Mouse (Mus musculus) erythroblast, adult 5-6 weeks (primary cell): Measurements from ENCODE around the gene Acer1. TPM values are rescaled to one million over a fixed set of nuclear protein-coding genes. Genes with fewer than 3 reads are reported as not detected.

Experiments
- ATAC-seq: replicated peaks from 2 replicates; pipeline ENCODE4 v1.8.0; 2016; ENCODE audit warnings: moderate number of reproducible peaks, mild to moderate bottlenecking, moderate TSS enrichment, inconsistent platforms; ENCODE audit not compliant: poor library complexity, low FRiP score, severe bottlenecking
- total RNA-seq, 2 experiments: library from RNA; stranded (forward) in 1 of 2; stranded (reverse) in 1 of 2; fragments of 150-400 nt in 1 of 2; fragments of 200-764, 138-1000 nt in 1 of 2; gene quantifications; 2 replicates each; pipeline versions ENCODE4 v1.2.3 to v1.2.4; 2015 to 2017; ENCODE audit warnings: low replicate concordance in 2 of 2

Gene Acer1
- total RNA-seq, 2 experiments from 2014 or later = not detected

DNA sequence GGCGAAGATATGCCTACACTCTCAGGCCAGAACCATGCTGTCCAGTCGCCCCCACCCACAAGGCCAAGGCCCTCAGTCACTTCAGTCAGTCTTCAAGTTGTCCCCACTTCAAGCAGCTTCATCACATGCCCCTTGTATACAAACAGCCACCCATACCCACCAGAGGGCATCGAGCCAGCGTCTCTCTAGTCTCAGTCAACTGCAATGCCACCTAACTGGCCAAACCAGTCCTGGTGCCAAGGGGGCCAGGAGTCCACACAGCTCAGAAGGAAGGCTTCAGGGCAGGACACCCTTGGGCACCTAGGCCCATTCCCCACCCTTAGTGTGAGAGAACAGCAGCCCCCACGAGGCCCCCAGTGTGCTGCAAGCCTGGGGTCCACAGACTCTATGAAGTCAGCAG lies 74.8 kb downstream of the Acer1 start:
- ATAC-seq = no peak

DNA sequence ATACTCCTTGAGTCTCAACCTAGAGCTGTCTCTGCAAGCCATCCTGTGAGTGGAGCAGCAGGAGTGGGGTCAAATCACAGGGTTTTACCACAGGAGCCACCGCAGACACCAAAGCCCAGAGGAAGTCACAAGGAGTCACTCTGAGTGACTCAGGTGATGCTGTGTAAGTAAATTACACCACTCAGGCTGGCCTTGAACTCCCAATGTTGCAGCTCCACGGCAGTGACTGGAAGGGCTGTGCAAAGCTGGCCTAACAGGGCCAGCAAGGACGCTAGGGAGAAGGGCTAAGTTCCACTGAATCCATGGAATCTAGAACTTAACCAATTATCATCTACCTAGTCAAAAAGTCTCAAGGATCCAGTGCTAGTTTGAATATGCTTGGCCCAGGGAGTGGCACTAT lies 75.8 kb downstream of the Acer1 start:
- ATAC-seq = no peak

Other genes with a start within 250 kb of the Acer1 start
- gene Nrtn, start 224.6 kb downstream of the Acer1 start, total RNA-seq (2015; ENCODE audit: low replicate concordance) = not detected in 2 replicates
- gene Nrtn, start 224.6 kb downstream of the Acer1 start, total RNA-seq (2017; ENCODE audit: low replicate concordance) = 0.51 TPM in 1 of 2 replicates, not detected in the other
- gene Dus3l, start 217.4 kb downstream of the Acer1 start, total RNA-seq (2015; ENCODE audit: low replicate concordance) = 0.84 and 5.6 TPM in 2 replicates
- gene Dus3l, start 217.4 kb downstream of the Acer1 start, total RNA-seq (2017; ENCODE audit: low replicate concordance) = 5.4 and 5.9 TPM in 2 replicates
- not detected in 2 replicates for gene Prr22, start 211.9 kb downstream of the Acer1 start, total RNA-seq (2015; ENCODE audit: low replicate concordance)
- not detected in 2 replicates for gene Prr22, start 211.9 kb downstream of the Acer1 start, total RNA-seq (2017; ENCODE audit: low replicate concordance)
- gene Rfx2, start 151.1 kb downstream of the Acer1 start, total RNA-seq (2015; ENCODE audit: low replicate concordance) = 21.5 and 25.7 TPM in 2 replicates
- 26.1 and 39.6 TPM in 2 replicates for gene Rfx2, start 151.1 kb downstream of the Acer1 start, total RNA-seq (2017; ENCODE audit: low replicate concordance)
- not detected in 2 replicates for gene Acsbg2, start 107.7 kb downstream of the Acer1 start, total RNA-seq (2015; ENCODE audit: low replicate concordance)
- not detected in 2 replicates for gene Acsbg2, start 107.7 kb downstream of the Acer1 start, total RNA-seq (2017; ENCODE audit: low replicate concordance)
- not detected in 2 replicates for gene 1700061G19Rik, start 106.6 kb downstream of the Acer1 start, total RNA-seq (2015; ENCODE audit: low replicate concordance)
- not detected in 2 replicates for gene 1700061G19Rik, start 106.6 kb downstream of the Acer1 start, total RNA-seq (2017; ENCODE audit: low replicate concordance)
- 2.1 and 4.4 TPM in 2 replicates for gene Mllt1, start 46.7 kb downstream of the Acer1 start, total RNA-seq (2015; ENCODE audit: low replicate concordance)
- gene Mllt1, start 46.7 kb downstream of the Acer1 start, total RNA-seq (2017; ENCODE audit: low replicate concordance) = 1.3 and 3.5 TPM in 2 replicates
- 4.6 and 13.8 TPM in 2 replicates for gene Clpp, start 8.2 kb upstream of the Acer1 start, total RNA-seq (2015; ENCODE audit: low replicate concordance)
- 6.6 and 9.6 TPM in 2 replicates for gene Clpp, start 8.2 kb upstream of the Acer1 start, total RNA-seq (2017; ENCODE audit: low replicate concordance)
- not detected in 2 replicates for gene Alkbh7, start 15.2 kb upstream of the Acer1 start, total RNA-seq (2015; ENCODE audit: low replicate concordance)
- gene Alkbh7, start 15.2 kb upstream of the Acer1 start, total RNA-seq (2017; ENCODE audit: low replicate concordance) = 2.5 and 8.9 TPM in 2 replicates
- gene Pspn, start 17.9 kb upstream of the Acer1 start, total RNA-seq (2015; ENCODE audit: low replicate concordance) = not detected in 2 replicates
- gene Pspn, start 17.9 kb upstream of the Acer1 start, total RNA-seq (2017; ENCODE audit: low replicate concordance) = 1.5 TPM in 1 of 2 replicates, not detected in the other
- 18.3 and 33.9 TPM in 2 replicates for gene Gtf2f1, start 29.2 kb upstream of the Acer1 start, total RNA-seq (2015; ENCODE audit: low replicate concordance)
- 34.3 and 59.5 TPM in 2 replicates for gene Gtf2f1, start 29.2 kb upstream of the Acer1 start, total RNA-seq (2017; ENCODE audit: low replicate concordance)
- gene Gm17949, start 29.3 kb upstream of the Acer1 start, total RNA-seq (2015; ENCODE audit: low replicate concordance) = not detected in 2 replicates
- gene Gm17949, start 29.3 kb upstream of the Acer1 start, total RNA-seq (2017; ENCODE audit: low replicate concordance) = not detected in 2 replicates
- 32.9 and 37.6 TPM in 2 replicates for gene Khsrp, start 49.4 kb upstream of the Acer1 start, total RNA-seq (2015; ENCODE audit: low replicate concordance)
- gene Khsrp, start 49.4 kb upstream of the Acer1 start, total RNA-seq (2017; ENCODE audit: low replicate concordance) = 29.8 and 34.2 TPM in 2 replicates
- not detected in 2 replicates for gene Slc25a41, start 59.5 kb upstream of the Acer1 start, total RNA-seq (2015; ENCODE audit: low replicate concordance)
- gene Slc25a41, start 59.5 kb upstream of the Acer1 start, total RNA-seq (2017; ENCODE audit: low replicate concordance) = not detected in 2 replicates
- not detected in 2 replicates for gene Crb3, start 77.0 kb upstream of the Acer1 start, total RNA-seq (2015; ENCODE audit: low replicate concordance)
- not detected in 2 replicates for gene Crb3, start 77.0 kb upstream of the Acer1 start, total RNA-seq (2017; ENCODE audit: low replicate concordance)
- gene Slc25a23, start 77.7 kb upstream of the Acer1 start, total RNA-seq (2015; ENCODE audit: low replicate concordance) = 2.9 and 3.3 TPM in 2 replicates
- gene Slc25a23, start 77.7 kb upstream of the Acer1 start, total RNA-seq (2017; ENCODE audit: low replicate concordance) = 1.2 and 4.7 TPM in 2 replicates
- gene Dennd1c, start 96.4 kb upstream of the Acer1 start, total RNA-seq (2015; ENCODE audit: low replicate concordance) = 16.7 and 25.0 TPM in 2 replicates
- gene Dennd1c, start 96.4 kb upstream of the Acer1 start, total RNA-seq (2017; ENCODE audit: low replicate concordance) = 2.4 and 7.2 TPM in 2 replicates
- gene Tubb4a, start 105.7 kb upstream of the Acer1 start, total RNA-seq (2015; ENCODE audit: low replicate concordance) = not detected in 2 replicates
- 0.14 TPM in 1 of 2 replicates, not detected in the other for gene Tubb4a, start 105.7 kb upstream of the Acer1 start, total RNA-seq (2017; ENCODE audit: low replicate concordance)
- gene Tnfsf9, start 123.2 kb upstream of the Acer1 start, total RNA-seq (2015; ENCODE audit: low replicate concordance) = not detected in 2 replicates
- not detected in 2 replicates for gene Tnfsf9, start 123.2 kb upstream of the Acer1 start, total RNA-seq (2017; ENCODE audit: low replicate concordance)
- gene Cd70, start 167.7 kb upstream of the Acer1 start, total RNA-seq (2015; ENCODE audit: low replicate concordance) = not detected in 2 replicates
- gene Cd70, start 167.7 kb upstream of the Acer1 start, total RNA-seq (2017; ENCODE audit: low replicate concordance) = not detected in 2 replicates
- gene Tnfsf14, start 212.1 kb upstream of the Acer1 start, total RNA-seq (2015; ENCODE audit: low replicate concordance) = 1.5 TPM in 1 of 2 replicates, not detected in the other
- 1.5 and 2.0 TPM in 2 replicates for gene Tnfsf14, start 212.1 kb upstream of the Acer1 start, total RNA-seq (2017; ENCODE audit: low replicate concordance)
- gene C3, start 246.0 kb upstream of the Acer1 start, total RNA-seq (2015; ENCODE audit: low replicate concordance) = 214 and 227 TPM in 2 replicates
- gene C3, start 246.0 kb upstream of the Acer1 start, total RNA-seq (2017; ENCODE audit: low replicate concordance) = 74.9 and 158 TPM in 2 replicates